ENCODE assay signal across 8 mouse cellular contexts in genomic region chr16:97293273-97293672, GRCm38 (mm10).
DNase-seq lines count a peak whose midpoint lies in the region; ATAC-seq lines count a peak whose summit lies in the region.

No protein-coding gene starts in this region.

- H3K9me3 ChIP-seq in embryonic facial prominence, embryonic 11.5 days (replicated peaks; ENCODE audit: control insufficient read depth, low read length): no peaks in the 10 kb centered on the region
- H3K9me3 ChIP-seq in limb, embryonic 11.5 days (ENCODE audit: control insufficient read depth, low read length): no peaks in the 10 kb centered on the region
- H3K9me3 ChIP-seq in midbrain, embryonic 16.5 days (replicated peaks; ENCODE audit: control insufficient read depth, low read length, poor library complexity, severe bottlenecking): no peaks in the 10 kb centered on the region

- no peaks in the 10 kb centered on the region for H3K36me3 ChIP-seq in embryonic facial prominence, embryonic 11.5 days (replicated peaks; ENCODE audit: control insufficient read depth, insufficient read depth, low read depth, low read length)
- no peaks in the 10 kb centered on the region for H3K36me3 ChIP-seq in limb, embryonic 11.5 days (ENCODE audit: control insufficient read depth, insufficient read depth, low read length)
- no peaks in the 10 kb centered on the region for H3K36me3 ChIP-seq in midbrain, embryonic 16.5 days (ENCODE audit: control insufficient read depth, insufficient read depth, low read length)

- peak overlapping the region; percentile 30; the same call in 1 of the 2 replicates for H3K4me2 ChIP-seq in embryonic facial prominence, embryonic 11.5 days (ENCODE audit: low read depth, low read length)
- peak overlapping the region; percentile 31 for H3K4me2 ChIP-seq in limb, embryonic 11.5 days (ENCODE audit: low read depth, severe bottlenecking)
- peak overlapping the region; percentile 35 for H3K4me2 ChIP-seq in midbrain, embryonic 16.5 days (ENCODE audit: low read length)

- peak overlapping the region; percentile 32 for H3K9ac ChIP-seq in embryonic facial prominence, embryonic 11.5 days (replicated peaks; ENCODE audit: low read length)
- H3K9ac ChIP-seq in limb, embryonic 11.5 days (ENCODE audit: low read length): no peak overlapping the region
- peak overlapping the region; percentile 27; the same call in 1 of the 2 replicates for H3K9ac ChIP-seq in midbrain, embryonic 16.5 days (ENCODE audit: low read depth, low read length)

- WGBS in embryonic facial prominence, embryonic 11.5 days: 11% methylated on average over 4 of the region's 4 CpGs
- 6% methylated on average over 4 of the region's 4 CpGs for WGBS in limb, embryonic 11.5 days
- WGBS in midbrain, embryonic 16.5 days: 7% methylated on average over 4 of the region's 4 CpGs

- H3K27ac ChIP-seq in embryonic facial prominence, embryonic 11.5 days (replicated peaks; ENCODE audit: low read depth, low read length): no peak overlapping the region
- no peak overlapping the region for H3K27ac ChIP-seq in limb, embryonic 11.5 days (replicated peaks; ENCODE audit: low read depth, low read length)
- peak overlapping the region; percentile 71 for H3K27ac ChIP-seq in midbrain, embryonic 16.5 days (ENCODE audit: low read length)

- ATAC-seq in embryonic facial prominence, embryonic 11.5 days (replicated peaks; ENCODE audit: insufficient number of reproducible peaks, low FRiP score, low TSS enrichment, low read depth): peak; percentile 70; the same call in 1 of the 2 replicates
- ATAC-seq in limb, embryonic 11.5 days (ENCODE audit: insufficient number of reproducible peaks, low FRiP score, low TSS enrichment, low read depth): peak; percentile 79
- ATAC-seq in midbrain, embryonic 16.5 days: peak; percentile 86

- DNase-seq in B cell, adult 2 months: peak; percentile 52 to 53
- DNase-seq in adrenal gland, postnatal 14 days: peak; percentile 83
- peak; percentile 88 for DNase-seq in embryonic facial prominence, embryonic 11.5 days (ENCODE audit: low spot score)
- peak; percentile 67 for DNase-seq in heart, adult 8-10 months (ENCODE audit: low spot score)
- peak; percentile 39 to 75 for DNase-seq in kidney, adult 8-10 months
- DNase-seq in limb, embryonic 11.5 days (ENCODE audit: low spot score): peak; percentile 87
- DNase-seq in spleen, postnatal 4 days (ENCODE audit: low spot score in 2 of 2): peak; percentile 30 to 71

- no peak overlapping the region for H3K4me3 ChIP-seq in embryonic facial prominence, embryonic 11.5 days (ENCODE audit: low read depth, low read length)
- H3K4me3 ChIP-seq in limb, embryonic 11.5 days (ENCODE audit: low read depth, low read length): no peak overlapping the region
- no peak overlapping the region for H3K4me3 ChIP-seq in midbrain, embryonic 16.5 days (ENCODE audit: low read depth, low read length)

- H3K4me1 ChIP-seq in embryonic facial prominence, embryonic 11.5 days (ENCODE audit: control insufficient read depth, insufficient read depth, low read length): no peaks in the 10 kb centered on the region
- H3K4me1 ChIP-seq in limb, embryonic 11.5 days (ENCODE audit: control insufficient read depth, insufficient read depth, low read length): no peaks in the 10 kb centered on the region
- peaks cover 13% of the 10 kb centered on the region for H3K4me1 ChIP-seq in midbrain, embryonic 16.5 days (ENCODE audit: control insufficient read depth, insufficient read depth, low read length)

- H3K27me3 ChIP-seq in embryonic facial prominence, embryonic 11.5 days (ENCODE audit: control insufficient read depth, insufficient read depth, low read length): no peaks in the 10 kb centered on the region
- no peaks in the 10 kb centered on the region for H3K27me3 ChIP-seq in limb, embryonic 11.5 days (ENCODE audit: control insufficient read depth, insufficient read depth, low read length)
- H3K27me3 ChIP-seq in midbrain, embryonic 16.5 days (ENCODE audit: control insufficient read depth, insufficient read depth, low read depth, low read length): no peaks in the 10 kb centered on the region
